Mouse (Mus musculus): ENCODE data around the gene Olfr1259.
"Not testable (repeated sequence)": the region's sequence is repeated elsewhere in the genome, so short reads cannot be mapped to it uniquely, and the experiment has no call there.

Gene Olfr1259

GRCm38 (mm10) chr2:89948564-89948963 is at the start of gene Olfr1259:
Gene Olfr1259 (minus strand): TSS chr2:89948664.
- in situ Hi-C loops (cut with MboI), result no loop called here

- in situ Hi-C loops (cut with MboI), result no loop called here
Measured at GRCm38 (mm10) chr2:89990921-89991320, 42.5 kb upstream of the Olfr1259 start, which contains the start of gene Olfr1261. Gene Olfr1261 (plus strand): TSS chr2:89991221.

GRCm38 (mm10) chr2:89977709-89978108 is 29.2 kb upstream of the Olfr1259 start:
- in situ Hi-C loops (cut with MboI), result no loop called here

GRCm38 (mm10) chr2:89974184-89974583 is 25.7 kb upstream of the Olfr1259 start, which contains the start of gene Olfr1260:
Gene Olfr1260 (plus strand): TSS chr2:89974340.
- in situ Hi-C loops (cut with MboI), result no loop called here

GRCm38 (mm10) chr2:89927009-89927408 is 21.5 kb downstream of the Olfr1259 start, which contains the start of gene Olfr1258:
Gene Olfr1258 (plus strand): TSS chr2:89927309.
- in situ Hi-C loops (cut with MboI), result no loop called here

GRCm38 (mm10) chr2:89912616-89913015 is 35.8 kb downstream of the Olfr1259 start:
- in situ Hi-C loops (cut with MboI), result not testable (repeated sequence)
